Mouse (Mus musculus): ENCODE results near the gene Acot1.
"Not testable (repeated sequence)": the region's sequence is repeated elsewhere in the genome, so short reads cannot be mapped to it uniquely, and the experiment has no call there.

Acot1 gene

DNA sequence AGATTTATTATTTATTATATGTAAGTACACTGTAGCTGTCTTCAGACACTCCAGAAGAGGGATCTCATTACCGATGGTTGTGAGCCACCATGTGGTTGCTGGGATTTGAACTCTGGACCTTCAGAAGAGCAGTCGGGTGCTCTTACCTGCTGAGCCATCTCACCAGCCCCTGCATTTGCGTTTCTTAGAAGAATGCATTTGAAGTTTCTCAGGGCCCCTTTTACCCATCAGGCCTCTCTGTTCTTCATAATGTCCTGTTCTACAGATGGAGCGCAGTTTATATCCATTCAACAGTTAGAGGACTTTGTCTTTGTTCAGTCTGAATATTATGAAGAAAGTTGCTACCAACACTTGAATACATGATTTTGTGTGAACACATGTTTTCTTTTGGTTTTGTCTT, 13.0 kb downstream of the Acot1 start:
- not testable (repeated sequence) for DNase-seq

DNA sequence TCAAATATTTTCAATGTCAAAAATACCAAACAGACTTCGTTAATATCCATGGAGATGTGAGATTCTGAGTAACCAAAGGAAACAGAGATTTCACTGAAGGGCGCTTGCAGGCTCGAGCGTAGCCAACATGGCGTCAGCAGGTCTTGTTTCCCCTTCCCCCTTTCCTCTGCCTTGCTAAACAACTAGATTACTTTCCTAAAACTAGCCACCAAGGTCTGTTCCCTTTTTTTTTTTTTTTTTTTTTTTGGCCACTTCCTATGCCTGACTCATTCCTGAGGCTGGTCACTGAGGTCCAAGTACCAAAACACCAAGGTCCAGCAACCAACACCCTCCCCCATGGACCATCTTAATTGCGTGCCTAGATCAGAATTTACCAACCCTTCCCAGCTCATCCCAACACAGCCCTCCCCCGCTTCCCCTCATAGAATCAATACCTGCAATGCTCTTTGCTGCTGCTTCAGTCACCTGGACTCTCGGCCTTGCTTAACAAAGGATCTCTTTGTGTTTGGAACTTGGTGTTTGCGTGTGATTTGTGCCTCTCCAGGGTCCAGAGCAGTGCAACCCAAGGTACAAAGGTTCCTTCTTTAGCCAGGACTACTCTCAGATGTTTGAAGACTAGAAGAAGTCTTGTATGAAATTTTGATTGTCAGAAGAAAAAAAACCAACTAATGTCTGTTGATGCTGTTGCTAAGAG, 13.9 kb downstream of the Acot1 start:
- DNase-seq, result no peak

DNA sequence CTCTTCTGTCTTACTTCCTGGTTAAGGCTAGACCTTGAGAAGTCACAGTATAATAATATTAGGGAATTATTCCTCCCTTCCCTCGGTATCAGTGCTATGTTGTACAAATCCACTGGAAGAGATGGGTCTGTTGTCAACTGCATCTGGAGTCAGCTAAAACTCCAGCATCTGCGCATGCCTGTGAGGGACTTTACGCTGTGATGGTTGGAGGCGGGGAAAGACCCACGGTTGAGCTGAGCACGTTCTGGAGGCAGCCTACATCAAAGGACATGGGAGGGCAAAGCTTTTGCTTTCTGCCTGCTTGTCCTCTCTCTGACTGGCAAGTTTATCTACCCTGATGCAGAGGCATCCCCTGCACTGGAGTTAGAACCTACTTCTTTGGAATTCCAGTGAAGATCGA, 16.6 kb downstream of the Acot1 start:
- DNase-seq, result no peak

DNA sequence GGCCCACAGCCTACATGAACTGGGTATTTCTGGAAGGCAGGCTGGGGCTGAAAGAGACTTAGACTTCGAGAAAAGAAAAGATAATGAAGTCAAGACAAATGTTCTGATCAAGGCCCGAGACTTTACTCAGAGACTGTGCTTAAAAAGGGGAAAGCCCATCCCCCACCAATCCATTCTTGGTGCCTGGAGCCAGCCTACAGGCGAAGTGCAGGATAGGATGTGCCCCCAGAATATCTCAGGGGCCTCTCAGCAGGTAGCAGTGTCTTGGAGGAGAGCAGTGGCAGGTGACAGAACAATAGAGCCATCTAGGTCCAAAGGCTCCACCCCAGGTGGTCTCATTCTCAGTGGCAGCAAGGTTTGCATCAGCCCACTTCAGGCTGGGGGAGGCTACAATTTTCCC, 19.0 kb downstream of the Acot1 start:
- DNase-seq, result not testable (repeated sequence)

DNA sequence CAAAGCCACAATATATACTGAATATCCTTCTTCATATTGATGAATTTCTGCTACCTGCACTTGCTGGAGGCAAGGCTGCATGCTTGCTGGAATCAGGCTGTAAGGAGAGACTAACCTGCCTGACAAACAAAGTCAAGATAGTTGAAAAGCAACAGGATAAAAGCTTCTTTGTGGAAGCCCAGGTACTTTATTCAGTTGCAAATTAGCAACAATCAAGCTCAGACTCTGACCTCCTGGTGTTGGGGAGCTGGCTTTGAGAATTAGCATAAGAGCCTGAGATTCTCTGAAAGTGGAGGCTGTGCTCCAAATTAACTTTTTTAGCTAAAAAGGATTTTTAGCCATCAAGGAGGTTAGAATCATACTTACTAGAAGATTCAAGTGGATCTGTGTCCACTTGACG, 19.8 kb downstream of the Acot1 start:
- DNase-seq, result not testable (repeated sequence)

DNA sequence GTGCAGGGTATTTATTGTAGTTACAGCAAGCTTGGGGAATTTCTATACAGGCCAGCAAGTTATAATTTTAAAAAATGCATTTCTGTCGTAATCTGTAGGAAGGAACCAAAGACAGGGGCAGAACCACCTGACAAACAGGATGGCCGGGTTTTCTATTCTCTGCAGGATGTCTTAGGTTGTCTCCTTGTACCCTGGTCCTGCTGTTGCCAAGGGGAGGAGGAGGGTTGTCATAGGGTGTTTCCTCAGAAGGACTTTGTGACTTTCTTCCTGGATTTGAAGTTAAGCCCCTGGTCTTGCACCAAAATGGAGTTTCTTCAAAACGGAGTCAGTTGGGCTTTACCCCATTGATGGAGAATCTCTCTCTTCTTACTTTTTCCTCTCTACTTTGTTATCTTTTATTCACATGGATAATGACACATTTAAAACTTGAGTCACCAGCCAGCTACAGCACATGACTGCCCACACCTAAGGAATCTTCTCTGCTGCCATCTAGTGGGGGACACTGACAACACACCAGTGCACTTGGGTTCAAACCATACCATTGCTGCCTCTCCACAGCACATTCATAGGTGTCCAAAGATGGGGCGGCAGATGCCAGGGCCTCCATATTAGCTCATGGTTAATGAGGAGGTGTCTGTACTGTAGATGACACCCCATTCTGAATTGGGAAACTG, 21.5 kb downstream of the Acot1 start:
- peak; percentile 78 for DNase-seq

DNA sequence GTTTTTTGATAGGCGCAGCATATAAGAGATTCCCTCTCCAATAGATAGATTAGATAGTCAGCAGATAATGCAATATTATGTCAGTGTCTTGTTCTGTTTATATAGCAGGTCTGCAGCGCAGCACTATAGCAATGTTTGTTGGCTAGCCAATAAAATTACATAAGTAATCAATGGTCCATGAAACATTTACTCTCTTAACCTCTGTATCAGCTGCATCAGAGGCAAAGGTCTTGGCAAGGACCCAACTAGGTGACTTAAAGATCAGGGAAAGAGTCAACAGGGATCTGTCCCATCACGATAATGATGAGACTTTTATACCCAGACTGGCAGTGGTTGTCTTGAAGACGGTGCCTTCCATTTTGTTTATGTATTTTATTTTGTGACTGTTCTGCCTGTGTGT, 23.6 kb downstream of the Acot1 start:
- no peak for DNase-seq

DNA sequence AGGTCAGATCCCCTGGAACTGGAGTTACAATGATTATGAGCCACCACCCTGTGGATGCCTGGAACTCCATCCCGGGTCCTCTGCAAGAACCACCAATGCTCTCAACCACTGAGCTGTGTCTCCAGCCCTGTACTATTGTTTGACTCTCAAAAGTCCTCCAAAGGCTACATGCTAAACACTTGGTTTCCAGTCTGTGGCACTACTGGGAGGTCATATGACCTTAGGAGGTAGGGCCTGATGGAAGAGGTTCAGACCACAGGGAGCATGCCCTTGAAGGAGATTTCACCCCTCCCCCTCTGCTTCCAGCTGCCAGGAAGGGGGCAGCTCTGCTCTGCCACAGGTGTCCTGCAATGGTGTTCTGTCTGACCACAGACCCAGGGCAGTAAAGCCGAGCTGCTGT, 24.0 kb downstream of the Acot1 start:
- not testable (repeated sequence) for DNase-seq

DNA sequence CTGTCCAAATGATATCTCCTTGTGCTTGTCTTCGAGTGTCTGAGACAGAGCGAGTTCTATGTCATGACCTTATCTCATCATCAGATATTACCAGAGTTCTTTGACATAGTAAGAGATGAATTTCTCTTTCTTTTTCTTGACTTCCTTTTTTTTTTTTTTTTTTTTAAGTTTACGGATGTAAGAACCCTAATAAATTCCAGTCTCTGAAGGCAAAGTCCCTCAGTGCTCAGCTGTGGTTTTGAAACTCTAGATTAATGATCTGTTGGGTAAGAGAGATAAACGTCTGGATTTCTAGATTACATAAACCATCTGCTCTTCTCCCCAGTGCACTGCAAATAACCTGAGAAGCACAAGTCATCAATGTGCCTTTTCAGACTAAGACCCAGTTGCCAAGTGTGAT, 24.8 kb downstream of the Acot1 start:
- no peak for DNase-seq

DNA sequence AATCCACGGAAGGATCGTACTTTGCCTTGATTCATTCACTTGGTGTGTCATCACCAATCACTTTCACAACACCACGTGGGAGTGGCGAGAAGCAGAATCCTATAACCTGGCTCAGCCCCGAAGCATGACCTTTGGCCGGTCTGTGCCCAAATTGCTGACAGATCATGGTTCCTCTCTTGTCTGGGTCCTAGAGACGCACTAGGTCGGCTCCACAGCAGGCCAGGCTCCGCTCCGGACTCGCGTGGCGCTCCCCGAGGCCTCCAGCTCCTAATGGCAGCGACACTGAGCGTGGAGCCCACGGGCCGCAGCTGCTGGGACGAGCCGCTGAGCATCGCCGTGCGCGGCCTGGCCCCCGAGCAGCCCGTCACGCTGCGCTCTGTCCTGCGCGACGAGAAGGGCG, 29.0 kb downstream of the Acot1 start, which contains the start of gene Acot4:
Acot4 (plus strand) TSS at position 139 of the 400 bp plus-strand sequence.
- DNase-seq, result not testable (repeated sequence)

DNA sequence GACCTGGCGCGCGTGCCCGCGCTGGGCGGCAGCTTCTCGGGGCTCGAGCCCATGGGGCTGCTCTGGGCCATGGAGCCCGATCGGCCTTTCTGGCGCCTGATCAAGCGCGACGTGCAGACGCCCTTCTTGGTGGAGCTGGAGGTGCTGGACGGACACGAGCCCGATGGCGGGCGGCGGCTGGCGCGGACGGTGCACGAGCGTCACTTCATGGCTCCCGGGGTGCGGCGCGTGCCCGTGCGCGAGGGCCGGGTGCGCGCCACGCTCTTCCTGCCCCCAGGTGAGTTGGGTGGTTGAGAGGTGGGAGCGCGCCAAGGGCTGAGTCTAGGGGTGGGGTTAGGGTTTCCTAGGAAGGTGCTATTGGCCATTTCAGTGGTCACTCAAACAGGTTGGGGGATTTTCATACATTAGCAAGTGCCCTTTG, 29.4 kb downstream of the Acot1 start, which contains the start of gene Gm49366:
Gm49366 (plus strand) TSS at position 245 of the 421 bp plus-strand sequence.
- peak; percentile 14 for DNase-seq

DNA sequence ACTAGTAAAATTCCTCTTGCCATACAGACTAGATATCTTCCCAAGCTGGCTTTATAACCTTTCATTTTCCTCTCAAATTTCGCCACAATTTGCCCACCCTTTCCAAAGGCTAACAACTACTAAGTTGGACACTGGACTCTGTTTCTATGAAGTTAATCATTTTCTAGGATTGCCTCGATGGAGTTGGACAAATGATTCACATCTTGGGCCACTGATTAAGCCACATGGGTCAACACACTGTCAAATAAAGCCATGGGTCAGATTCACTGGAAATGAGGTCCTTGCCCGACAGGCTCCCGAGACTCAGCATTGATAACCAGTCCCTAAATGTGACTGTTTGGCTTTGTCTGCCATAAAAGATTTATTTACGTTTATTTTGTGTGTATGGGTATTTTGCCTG, 33.0 kb downstream of the Acot1 start:
- DNase-seq, result no peak

DNA sequence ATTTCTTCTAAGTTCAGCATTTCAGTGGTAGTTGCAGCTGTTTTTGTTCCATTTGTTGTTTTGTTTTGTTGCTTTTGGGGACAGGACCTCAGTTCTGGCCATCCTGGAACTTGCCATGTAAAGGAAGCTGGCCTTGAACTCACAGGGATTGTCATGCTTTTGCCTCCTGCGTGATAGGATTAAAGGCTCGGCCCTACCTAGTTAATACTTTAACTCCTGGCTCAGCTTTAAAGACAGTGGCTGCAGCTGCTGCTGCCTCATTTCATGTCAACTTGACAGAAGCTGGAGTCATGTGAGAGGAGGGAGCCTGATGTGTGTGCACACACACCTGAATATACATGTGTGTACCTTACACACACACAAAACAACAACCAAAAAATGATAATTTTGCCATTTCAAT, 34.8 kb downstream of the Acot1 start:
- DNase-seq, result no peak

DNA sequence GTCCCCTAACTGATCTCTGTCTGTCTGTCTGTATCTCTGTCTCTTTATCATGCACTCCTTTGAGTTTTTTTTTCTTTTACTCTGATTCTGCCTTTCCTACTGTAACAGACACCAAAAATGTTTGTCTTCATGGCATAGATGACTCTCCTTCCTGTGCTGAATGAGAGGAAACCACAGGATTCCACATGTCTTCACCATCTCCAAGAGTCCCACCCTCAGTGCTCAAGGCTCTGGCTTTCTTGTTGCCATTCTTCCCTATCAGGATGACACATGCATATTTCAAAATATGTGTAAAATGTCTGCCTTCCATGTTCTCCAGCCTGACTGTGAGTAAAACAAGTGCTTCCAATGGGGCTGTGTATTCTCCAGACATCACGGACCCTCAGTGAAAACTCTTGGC, 37.6 kb downstream of the Acot1 start:
- DNase-seq, result no peak

DNA sequence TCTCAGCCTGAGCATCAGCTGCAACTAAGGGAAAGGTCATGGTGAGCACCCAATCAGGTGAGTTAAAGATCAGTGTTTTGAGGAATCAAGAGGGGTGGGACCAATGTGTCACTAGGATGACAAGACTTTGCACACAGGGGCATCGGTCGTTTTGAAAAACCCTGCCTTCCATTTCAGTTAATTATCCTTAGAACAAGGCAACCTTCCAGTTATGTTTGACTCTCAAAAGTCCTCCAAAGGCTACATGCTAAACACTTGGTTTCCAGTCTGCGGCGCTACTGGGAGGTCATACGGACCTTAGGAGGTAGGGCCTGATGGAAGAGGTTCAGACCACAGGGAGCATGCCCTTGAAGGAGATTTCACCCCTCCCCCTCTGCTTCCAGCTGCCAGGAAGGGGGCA, 41.5 kb downstream of the Acot1 start:
- DNase-seq, result not testable (repeated sequence)

DNA sequence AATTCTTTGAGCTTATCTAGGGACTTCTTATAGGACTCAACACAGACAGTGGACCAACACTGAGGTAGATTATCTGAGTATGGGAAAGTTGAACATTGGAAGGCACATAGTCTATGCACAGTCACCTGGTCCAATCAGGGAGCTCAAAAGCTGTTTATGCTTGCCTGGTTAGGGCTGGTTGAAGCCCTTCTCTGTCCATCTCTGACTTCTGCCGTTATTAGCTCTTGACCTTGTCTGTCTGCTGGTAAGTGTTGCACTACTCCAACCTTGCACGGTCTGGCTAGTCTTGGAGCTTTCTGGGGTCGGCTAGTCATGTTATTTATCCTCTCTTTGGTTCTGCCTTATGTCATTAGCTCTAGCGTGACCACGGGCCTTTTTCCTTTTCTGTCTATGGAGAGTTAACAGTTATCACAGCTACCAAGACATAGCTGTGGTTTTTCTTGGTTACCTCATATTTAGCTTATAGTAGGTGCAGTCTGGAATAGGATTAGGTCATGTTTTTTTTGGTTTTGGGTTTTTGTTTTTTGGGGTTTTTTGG, 42.7 kb downstream of the Acot1 start, which contains the start of gene Acot3:
Acot3 (plus strand) TSS at position 208 of the 538 bp plus-strand sequence.
- no peak for DNase-seq

DNA sequence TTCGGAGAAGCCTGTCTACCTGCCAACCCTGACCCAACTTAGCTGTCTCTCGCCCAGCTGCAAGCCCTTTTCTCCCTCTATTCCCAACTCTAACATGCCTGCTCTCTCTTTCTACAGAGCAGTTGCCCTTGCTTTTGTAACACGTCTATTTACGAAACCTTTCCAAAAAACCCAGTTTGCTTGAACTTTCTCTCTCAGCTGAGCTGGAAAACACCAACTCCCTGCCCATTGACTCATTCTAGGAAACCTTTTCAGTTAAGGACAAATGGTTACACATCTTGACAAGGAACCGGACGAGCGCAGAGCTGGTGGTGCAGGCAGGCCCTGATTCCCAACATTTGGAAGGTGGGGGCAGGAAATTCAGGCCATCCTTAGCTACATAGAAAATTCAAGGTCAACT, 43.3 kb downstream of the Acot1 start:
- DNase-seq, result no peak

DNA sequence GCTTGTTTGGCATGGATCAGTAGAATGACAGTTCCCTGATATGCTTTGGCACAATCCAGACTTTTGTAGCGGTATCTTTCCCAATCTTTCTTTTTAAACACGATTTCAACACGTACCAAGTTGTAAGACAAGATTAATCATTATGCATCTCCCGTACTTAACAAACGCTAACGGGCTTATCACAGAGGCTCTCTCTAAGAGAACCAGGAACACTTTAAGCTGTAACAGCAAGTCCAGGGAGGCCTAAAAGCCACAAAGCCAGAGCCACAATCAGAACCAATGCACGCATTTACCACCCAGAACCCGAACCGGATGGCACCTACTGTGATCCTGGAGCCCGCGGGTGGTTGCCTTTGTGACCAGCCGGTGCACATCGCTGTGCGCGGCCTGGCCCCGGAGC, 43.9 kb downstream of the Acot1 start:
- DNase-seq, result no peak

DNA sequence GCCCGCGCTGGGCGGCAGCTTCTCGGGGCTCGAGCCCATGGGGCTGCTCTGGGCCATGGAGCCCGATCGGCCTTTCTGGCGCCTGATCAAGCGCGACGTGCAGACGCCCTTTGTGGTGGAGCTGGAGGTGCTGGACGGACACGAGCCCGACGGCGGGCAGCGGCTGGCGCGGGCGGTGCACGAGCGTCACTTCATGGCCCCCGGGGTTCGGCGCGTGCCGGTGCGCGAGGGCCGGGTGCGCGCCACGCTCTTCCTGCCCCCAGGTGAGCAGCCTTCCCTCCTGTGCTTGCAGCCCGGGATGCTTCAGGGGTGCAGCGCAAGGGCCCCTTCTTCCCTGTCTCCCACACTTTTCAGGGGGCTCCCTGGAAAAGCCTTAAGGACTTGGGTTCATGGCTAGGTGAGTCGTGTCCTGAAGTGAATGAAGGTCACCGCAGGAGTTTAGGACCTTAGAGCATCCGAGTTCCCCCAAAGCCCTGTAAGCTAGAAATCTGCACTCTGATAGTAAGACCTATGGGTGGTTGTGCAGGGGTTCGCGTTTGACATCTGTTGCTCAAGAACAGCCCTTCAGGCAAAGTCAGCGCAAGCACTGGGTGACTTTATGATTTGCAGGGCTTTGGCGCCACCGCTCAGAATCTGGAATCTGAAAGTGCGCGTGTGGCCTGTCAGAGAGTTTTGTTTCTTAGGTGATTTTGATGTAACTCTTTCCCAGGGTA, 44.5 kb downstream of the Acot1 start:
- DNase-seq, result no peak

DNA sequence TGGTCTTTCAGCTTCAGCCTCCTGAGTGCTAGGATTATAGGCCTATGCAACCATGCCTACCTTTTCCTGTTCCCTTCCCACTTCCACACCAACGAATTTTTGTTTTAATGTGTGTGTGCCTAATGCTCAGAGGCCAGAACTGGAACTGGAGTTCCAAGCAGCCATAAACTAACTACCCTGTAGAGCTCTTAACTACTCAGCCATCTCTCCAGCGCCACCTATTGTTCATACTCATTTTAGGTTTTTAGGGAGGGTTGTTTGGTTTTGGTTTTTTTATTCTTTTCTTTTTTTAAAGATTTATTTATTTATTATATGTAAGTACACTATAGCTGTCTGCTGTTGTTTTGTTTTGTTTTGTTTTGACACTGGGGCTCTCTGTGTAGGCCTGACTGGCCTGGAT, 51.7 kb downstream of the Acot1 start:
- DNase-seq, result peak; percentile 25

DNA sequence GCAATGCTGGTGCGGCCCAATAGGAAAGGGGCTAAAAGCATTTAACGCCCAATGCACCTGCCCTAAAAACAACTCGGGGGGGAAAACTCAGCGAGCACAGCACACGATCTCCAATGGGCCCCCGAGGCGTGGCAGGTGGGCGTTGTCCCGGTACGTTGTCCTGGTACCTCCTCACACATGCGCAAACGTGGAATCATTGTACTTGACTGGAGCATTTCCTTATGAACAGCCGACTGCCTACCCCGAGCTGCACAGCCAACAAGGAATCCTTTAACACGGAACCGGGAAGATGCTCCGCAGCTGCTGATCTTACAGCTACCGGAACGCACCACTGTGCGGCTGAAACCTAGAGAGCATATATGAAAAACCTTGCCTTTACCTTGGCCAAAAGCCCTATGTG, 53.0 kb downstream of the Acot1 start:
- DNase-seq, result no peak

DNA sequence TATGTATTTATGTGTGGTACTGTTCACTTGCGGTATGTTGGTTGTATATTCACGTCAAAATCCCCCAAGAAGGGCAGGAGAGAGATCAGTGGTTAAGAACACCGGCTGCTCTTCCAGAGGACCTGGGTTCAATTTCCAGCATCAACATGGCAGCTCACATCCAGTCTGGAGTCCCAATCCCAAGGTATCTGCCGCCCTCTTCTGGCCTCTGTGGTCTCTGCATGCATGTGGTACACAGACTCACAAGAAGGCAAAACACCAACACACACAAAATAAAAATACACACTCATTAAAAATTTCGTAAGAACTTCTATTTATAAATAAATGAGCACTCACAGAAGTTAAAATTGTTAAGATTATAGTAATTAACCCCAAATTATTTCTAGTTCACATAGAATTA, 53.9 kb downstream of the Acot1 start:
- DNase-seq, result peak; percentile 29

DNA sequence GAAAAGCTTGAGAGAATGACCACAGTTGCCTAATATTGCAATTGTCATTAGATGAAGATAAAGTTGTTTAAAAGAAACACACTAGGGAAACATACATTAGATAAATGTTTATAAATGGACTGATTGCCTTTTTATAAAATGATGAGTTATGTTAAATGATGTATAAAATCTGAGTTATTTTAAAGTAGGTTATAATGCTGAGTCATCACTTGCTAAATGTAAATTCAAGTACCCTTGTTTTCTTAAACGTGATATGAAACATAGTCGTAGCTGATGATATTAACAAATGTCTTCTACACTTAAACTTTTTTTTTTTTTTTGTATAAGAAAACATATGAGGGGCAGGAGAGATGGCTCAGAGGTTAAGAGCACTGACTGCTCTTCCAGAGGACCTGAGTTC, 54.5 kb downstream of the Acot1 start:
- DNase-seq, result no peak

DNA sequence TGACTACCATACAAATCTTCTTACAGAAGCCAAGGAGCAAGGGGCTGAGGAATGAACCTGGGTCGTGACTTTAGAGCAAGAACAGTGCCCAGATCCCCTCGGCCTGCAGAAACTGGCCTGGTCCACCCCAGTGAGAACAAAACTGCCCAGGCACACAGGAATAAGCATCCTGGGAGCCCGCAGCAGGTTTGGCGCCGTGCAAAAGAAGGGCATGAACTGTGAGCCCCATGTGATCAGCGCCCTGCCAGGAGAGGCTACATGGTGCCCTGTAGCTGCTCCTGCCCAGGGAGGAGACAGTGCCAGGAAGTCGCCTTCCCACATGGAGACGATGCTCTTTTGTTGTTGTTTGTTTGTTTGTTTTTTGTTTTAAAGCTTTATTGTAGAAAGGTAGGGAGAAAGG, 55.3 kb downstream of the Acot1 start:
- DNase-seq, result no peak

Data from thymus, postnatal 14 days (tissue).